Mouse (Mus musculus) MEL-GATA-1-ER (cell line): ENCODE data around the gene Rgp1.
"Not testable (repeated sequence)": the region's sequence is repeated elsewhere in the genome, so short reads cannot be mapped to it uniquely, and the experiment has no call there.

Experiments
- DNase-seq: peaks from one replicate; pipeline ENCODE4 v3.0.0-alpha.2; 2012; ENCODE audit warnings: low read depth; ENCODE audit errors: extremely low read depth

The Rgp1 gene

DNA sequence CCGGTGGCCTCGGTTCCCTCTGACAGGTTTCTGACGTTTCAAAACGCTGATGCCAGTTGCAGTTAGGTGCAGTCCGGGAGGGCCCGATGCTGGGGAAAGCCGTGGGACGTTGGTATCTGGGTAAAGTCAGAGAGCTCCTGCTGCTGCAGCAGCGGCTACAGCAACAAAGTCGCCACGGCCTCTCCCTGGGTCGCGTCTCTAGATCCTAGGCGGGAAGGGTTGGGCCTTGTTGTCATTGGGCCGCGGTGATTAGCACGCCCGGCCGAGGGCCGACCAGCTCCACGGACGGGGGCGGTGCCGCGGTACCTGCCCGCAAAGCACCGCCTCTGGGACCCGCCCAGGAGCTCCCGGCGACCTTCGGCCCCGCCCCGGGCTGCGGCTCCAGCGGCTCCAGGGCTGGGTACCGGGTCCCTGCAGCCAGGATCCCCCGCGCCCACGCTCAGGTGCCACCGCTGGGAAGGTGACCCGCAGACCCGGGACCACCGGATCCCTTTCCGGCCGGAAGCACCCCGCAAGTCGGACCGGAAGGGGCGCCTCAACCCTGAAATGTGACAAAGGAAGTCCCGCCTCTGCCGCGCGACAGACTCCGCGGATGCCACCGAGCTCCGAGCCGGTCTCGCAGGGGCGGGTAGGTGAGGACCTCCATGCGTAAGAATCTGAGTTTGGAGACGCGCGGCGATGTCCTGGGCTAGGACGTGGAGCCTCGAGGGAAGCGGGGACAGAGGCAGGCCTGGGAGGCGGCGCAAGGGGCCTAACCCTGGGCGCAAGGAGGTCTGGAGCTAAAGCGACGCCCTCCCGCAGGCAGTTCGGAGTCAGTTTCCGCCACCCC is at the start of gene Rgp1, which contains the start of gene Gba2:
Gene Rgp1 (plus strand): TSS at position 340 of the 829 bp plus-strand sequence.
Gene Gba2 (minus strand): TSS at position 498 of the 829 bp plus-strand sequence.
- peak; percentile 77 for DNase-seq

DNA sequence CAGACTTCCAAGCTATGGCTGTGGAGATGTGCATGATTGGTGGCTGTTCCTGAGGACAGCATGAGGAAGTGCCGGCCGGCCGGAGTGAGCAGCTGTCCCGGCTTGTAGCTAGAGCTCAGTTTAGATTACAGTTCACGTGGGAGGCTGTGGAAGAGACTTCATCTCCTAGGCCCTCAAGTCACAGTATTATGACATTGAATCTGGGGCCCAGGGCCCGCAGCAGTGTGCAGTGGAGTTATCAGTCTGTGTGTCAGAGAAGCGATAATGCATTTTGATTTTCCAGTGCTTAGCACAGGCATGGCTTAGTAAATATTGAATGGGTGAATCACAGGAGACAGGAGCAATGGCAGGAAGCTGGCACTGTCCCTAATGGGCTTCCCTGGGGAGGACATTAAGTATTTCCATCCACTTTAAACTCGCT is 48.4 kb upstream of the Rgp1 start:
- DNase-seq, result no peak

DNA sequence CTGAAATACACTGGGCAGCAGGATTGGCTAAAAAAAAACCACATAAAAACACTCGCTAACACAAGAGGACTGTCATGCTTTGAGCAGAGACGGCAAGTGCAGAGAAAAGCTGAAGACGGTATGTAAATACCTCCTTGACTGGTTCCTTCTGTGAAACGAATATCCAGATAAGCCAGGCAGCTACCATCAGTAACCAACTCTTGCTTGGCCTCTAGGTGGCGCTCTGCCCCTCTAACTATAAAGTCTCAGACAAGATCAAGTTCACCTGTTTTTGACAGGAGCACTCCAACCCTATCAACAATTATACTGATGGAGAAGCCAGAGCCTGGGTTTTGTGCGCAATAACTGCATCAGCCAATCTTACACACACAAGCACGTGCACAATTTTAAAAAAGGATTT is 47.9 kb upstream of the Rgp1 start:
- peak; percentile 73 for DNase-seq

DNA sequence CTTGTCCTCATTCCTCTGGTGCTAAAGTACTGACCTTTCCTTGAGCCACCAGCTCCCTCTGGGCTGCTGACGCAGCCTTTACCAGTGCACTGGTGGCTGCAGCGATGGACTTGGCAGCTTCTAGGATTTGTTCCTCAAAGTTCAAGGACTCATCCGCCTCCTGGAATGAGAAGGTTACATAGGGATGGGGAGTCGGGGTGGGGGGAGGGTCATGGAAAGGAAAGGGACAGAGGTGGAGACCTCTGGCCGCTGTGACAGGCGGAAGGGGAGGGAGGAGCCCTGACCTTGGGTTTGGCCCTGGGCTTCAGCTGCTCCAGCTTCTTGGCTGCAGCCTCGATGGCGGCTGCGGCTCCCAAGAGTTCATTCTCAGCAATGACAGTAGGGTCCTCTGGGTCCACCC is 45.2 kb upstream of the Rgp1 start:
- DNase-seq, result no peak

DNA sequence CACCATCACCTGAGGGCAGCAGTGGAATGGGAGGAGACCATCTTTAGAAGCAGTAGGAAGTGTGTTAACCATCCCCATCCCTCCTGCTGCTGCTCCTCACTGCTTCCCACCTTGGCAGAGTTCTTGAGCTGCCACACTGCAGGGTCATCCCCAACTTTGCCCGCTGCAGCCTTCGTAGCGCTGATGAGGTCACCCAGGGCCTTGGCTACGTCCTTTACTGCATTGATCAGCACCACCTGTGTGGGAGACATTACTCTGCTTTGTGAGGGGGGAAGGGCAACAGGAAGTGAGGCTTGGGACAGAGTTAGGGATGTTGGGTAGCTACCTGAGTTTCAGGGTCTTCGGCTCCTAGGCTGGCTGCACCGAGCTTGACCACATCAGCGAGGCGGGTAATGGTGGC is 42.9 kb upstream of the Rgp1 start:
- DNase-seq, result no peak

DNA sequence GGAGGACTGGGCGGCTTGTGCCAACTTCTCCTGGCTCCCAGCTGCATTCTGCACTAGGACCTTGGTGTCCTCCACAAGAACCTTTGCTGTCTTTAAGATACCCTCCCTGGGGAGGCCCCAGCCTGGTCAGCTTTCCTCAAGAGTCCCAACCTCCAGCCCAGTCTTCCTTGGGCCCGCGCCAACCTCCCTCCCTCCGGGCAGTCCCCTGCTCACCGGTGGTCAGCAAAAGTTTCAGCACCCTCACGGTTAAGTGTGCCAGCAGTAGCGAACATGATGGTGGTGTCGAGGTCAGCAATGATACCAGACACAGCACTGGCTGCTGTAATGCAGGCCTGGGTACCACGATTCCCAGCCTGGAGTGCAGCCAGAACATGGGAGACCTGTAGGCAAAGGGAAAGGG is 42.5 kb upstream of the Rgp1 start:
- no peak for DNase-seq

DNA sequence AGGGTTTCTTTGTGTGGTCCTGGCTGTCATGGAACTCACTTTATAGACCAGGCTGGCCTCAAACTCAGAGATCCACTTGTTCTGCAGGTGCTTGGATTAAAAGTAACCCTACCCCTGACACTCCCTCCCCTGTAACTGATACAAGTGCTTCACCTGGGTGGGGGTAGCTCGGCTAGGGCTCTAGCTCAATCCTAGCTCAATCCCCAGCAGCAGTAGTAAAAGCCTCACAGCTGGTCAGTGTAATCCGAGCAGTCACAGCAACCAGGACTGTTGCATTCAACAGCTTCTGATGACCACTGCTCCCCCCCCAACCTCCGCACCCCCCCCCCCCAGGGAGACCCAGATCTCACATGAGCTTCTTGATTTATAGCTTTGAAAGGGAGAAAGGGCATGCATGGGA is 36.5 kb upstream of the Rgp1 start:
- no peak for DNase-seq

DNA sequence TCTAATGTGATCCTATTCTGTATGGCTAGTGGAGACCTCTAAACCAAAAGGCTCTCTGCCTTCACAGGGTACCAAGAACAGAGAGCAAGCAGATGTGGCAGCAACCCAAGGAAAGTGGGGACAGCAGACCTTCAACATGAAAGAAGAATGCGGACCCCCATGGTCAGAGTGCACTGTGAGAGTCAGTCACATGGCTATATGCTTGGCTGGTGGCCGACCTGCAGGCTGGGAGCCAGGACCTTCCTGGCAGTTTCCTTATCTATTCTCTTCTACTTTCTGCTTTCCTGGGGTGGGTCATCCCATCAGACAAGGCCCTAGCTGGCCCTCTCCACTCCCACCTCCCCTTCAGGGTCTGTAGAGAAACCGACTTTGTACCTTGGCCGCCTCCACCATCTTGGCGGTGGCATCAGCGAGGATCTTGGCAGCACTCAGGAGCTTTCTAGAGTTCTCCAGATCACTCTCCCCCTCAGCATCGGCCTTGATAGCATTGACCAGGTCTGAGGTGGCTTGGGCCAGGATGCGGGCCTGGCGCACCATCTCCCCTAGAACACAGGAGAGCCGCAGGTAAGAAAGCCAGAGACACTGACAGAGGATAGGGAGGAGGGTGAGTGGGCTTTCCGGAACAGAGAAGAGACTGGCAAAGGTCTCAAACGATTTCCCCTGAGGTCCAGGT is 32.0 kb upstream of the Rgp1 start:
- DNase-seq, result no peak

DNA sequence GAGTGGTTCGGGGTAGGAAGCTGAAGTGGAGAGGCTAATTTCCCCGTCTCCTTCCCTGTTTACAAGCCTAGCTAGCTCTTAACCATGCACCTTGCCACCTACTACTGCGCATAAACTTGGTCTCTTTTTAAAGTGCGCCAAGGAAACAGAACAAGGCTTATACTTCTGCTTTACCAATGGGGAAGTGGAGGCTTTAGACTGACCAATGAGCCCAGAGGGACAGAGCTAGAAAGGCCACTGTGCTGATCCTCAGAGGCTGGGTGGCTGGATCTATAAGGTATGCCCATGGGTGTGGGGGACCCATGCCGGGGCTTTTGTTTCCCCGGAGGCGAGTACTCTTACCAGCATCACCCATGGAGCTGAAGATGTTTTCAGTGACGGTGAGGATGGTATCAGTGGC is 31.4 kb upstream of the Rgp1 start:
- DNase-seq, result no peak

DNA sequence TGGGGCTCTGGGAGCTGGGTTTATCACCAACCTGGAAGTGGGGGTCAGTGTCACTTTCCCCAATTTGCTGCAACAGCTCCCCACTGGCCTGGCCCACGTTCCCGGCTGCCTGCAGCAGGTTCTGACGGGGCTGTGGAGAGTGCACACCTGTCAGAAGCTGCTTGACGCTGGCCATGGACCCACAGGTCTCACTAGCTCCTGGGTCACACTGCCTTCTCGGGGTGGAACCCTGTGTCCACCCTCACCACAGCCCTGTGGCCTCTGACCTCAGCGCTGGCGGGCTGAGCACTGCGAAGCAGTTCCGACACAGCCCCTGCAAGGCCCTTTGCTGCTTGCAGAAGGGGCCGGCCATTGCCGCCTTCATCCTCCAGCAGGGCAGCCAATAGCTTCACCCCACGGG is 29.5 kb upstream of the Rgp1 start:
- DNase-seq, result no peak

DNA sequence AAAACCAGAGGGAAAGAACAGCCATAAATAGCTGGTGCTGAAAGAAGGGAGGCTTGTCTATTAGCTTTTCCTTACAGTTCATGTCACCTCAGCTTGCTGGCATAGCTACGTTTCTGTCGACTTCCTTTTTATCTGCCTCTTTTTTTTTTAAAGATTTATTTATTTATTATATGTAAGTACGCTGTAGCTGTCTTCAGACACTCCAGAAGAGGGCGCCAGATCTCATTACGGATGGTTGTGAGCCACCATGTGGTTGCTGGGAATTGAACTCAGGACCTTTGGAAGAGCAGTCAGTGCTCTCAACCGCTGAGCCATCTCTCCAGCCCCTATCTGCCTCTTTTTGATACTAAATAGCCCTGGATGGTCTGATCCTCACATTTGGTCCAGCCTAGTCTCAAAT is 26.7 kb upstream of the Rgp1 start:
- not testable (repeated sequence) for DNase-seq

DNA sequence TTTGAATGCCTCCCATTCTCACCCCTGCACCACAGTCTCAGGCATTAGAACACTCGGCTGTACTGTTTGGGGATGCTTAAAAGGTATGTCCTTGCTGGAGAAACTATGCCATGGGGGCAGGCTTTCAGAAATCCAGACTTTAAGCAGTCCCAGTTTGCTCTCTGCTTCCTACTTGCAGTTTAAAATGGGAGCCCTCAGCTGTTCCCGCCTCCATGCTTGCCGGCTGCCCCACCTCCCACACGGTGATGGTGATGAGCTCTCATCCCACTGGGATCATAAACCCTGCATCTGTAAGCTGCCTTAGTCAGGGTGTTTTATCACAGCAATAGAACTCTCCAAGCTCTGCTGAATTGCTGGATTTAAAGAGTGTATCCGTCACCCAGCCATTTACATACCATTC is 26.1 kb upstream of the Rgp1 start:
- no peak for DNase-seq

DNA sequence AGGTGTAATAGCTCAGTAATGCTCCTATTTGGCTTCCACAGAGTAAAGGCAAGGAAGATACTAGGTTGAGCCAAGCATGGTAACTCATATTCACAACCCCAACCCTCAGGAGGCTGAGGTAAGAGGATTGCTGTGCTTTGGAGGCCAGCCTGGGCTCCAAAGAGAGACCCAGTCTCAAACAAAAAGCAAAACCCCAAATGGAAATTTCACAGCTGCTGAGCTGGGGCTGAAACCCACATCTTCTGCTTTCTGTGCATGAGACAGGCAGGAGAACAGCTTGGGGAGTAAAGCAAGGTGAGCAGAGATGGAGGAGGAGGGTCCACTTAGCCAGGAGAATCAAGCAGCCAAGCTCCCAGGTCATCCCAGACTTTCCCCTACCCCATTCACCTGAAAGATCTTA is 24.6 kb upstream of the Rgp1 start:
- DNase-seq, result no peak

DNA sequence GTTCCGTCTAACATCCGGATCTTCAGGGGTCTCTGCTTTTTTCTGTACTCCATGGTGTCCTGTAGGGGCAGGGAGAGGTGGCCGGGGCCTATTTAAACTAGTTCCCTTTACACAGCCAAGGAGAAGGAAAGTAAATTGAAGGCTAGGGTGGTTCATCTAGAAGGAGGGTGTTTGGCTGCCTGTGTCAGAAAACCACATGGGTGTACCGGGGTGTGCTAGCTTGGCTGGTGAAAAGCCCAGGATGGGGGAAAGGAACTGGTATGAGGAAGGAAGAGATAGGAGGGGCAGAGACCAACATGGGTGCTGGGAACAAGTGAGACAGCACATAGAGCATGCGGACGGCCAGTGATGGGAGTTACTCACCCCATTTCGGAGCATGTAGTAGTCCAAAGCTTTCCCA is 22.6 kb upstream of the Rgp1 start:
- peak; percentile 52 for DNase-seq

DNA sequence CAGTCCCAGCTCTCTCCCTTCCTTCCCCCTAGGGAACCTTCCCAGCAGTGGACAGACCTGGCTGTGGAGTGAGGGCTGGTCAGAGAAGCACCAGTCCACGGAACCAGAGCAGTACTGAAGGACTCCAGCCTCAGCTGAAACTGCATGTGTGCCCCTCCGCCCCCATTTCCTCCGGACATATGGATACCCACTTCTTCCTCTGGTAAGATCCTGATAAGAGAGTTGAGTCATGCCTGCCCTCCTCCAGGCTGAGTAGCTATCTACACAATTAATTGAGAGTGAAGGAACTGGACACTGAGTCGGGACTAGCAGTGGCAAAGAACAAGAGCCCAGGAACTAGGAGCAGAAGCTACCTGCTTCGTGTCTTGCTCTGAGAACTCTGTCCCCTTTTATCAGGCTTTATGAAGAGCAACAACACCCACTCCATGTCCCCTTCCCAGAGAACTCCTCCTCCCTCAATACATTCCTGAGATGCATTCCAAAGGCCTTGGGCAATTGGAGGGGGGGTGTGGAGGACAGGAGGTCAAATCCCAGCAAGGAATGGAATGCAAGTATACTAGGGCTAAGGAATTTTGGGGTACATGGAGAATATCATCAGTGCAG is 20.4 kb upstream of the Rgp1 start:
- peak; percentile 69 for DNase-seq

DNA sequence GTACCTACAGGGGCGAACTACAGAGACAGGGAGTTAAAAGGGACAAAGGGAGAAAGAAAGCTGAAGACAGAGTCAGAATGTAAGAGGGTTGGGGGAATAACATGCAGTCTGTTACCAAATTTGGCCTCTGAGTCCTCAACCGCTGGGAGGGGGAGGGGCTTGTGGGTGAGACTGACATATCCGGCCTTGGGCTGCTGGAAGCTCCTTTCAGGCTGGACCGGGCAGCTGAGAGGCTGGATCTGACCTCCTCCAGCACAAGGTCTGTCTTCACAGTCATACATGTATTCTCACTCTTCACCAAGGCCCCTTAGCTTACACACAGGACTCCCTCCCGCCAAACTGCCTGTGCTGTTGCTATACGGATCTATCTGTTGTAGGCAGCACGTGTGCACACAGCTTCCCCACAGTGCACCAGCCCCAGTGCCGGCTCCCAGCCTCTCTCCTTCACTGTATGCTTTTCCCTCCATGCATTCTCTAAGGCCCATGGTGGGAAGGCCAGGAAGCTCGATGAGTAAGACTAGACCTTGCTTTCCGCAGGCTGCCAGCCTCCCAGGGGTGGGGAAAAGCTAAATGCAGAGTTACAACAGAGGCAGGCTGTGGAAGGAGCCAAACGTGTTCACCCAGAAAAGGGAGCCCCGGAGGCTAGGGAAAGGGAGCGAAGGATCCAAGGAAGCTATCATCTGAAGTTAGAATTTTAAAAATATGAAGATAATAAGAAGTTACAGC is 19.7 kb upstream of the Rgp1 start:
- peak; percentile 53 for DNase-seq

DNA sequence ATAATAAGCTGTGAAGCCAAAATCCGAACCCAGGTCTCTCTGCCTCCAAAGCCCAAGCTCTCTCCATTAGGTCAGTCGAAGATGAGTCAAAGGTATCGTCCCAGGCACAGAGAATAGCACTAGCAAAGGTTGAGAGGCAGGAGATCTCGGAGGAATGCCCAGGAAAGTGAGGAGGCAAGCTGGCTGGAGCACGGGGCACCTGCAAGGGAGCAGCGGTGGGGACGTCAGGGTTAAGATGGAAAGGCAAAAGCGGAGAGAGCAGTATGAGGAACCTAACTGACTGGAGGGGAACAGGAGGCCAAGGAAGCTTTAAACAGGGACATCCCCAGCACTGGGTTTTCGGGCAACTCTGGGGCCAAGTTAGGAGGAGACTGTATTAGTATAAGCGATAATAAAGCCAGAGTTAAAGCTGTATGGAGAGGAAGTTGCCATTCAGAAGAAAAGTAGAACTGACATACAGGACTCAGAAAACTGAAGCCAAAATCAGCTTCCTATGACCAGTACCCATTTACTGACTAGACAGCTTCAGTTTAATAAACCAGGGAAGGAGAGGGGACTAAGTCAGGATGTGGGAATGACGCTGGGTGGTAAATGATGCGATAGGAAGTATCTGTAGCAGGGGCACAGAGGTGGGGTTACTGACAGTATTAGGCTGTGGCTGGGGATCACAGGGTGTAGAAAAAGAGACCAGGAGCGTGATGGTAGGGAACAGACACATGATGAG is 18.8 kb upstream of the Rgp1 start:
- peak; percentile 74 for DNase-seq

DNA sequence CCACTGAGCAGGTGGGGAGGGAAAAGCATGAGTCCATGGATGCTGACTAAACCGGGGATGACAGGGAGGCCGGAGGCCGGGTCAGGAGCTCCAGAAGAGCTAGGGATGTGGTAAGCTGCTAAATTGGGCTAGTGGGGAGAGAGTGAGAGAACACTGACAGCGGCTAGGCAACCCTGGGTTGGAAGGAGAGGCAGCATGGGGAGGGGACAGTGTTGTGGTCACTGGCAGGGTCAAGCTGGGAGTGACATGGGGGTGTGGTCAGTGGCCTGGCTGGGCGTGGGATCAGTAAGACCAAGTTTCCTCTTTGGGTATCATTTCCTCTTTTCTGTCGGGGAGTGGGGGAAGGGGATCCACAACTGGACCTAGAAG is 18.3 kb upstream of the Rgp1 start:
- DNase-seq, result no peak

DNA sequence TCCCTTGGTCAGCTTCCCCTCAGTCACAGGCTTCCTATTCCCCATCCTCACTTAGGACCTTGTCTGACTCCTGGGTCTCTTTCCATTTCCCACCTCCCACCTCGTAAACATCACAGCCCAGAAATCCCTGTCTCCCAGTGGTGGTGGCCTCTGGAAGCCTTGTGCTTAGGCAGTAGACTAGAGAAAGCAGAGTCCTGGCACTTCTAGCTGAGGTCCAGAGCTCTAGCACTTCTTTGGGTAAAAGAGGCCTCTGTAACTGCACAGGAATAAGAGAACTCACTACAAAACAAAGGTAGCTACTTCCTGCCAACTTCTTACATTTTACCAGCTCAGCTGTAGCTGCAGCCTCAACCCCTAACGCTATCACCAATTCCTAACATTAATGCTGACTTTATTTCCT is 17.5 kb upstream of the Rgp1 start:
- no peak for DNase-seq

DNA sequence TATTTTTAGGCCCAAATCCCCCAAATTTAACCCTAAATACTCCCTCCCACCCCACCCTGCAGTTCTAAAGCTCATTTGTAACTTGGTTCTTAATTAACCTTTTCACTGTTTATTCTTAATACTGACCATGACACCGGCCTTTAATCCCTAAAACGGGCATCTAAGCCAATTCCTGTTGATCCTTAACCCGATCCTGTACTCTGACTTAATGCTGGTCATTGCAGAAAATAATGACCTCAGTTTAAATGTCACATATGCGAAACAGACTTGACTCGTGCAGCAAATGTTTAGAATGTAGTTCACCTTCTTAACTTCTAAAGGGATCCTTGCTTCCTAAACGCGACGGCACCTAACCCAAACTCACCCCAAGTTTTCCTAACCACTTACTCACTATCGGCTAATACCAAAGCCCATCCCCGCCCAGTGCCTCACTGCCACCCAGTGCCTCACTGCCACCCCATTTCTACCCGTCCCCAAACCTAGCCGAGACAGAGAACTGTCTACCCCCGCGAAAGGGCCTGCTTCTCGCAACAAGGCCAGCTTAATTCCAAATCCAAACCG is 17.0 kb upstream of the Rgp1 start:
- peak; percentile 36 for DNase-seq
